Mouse (Mus musculus) heart, postnatal 0 days (tissue): ENCODE measurements at regions not wholly inside any gene's neighbourhood (a gene's known extent, or its start where the extent isn't known, plus 50 kb on each side); places are given as distances from the start of the nearest gene placed in this dataset.

Experiments used
- CTCF ChIP-seq: IDR thresholded peaks from 2 replicates; pipeline ENCODE4 v1.5.1; 2016; ENCODE audit warnings: antibody characterized with exemption, control low read depth, low read depth
- EP300 ChIP-seq: IDR thresholded peaks from 2 replicates; pipeline ENCODE4 v1.6.1; 2016; ENCODE audit warnings: antibody characterized with exemption, low read depth

DNA sequence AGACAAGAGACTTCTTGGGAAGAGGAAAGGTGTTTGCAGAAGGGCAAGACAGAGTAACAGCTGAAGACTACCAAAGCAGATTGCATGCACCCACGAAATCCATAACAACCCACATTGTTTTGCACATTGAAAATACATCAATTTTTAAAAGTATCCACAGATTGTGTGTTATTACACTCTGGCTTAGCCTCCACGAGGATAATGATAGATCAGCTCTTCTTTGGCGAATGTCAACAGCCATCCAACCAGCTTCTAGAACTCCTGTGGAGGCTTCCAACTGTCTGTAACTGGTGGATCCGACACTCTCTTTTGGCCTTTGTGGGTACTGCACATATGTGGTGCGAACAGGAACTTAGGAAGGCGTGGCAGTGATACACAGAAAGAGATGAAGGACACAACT lies 54.6 kb upstream of the Lyplal1 start:
- TF ChIP-seq CTCF (no peak), EP300 (no peak)
